Mouse (Mus musculus) heart, embryonic 16.5 days (tissue): ENCODE results near the gene Vmn1r54. TPM values are rescaled to one million over a fixed set of nuclear protein-coding genes. Genes with fewer than 3 reads are reported as not detected.

ENCODE experiments used
- ATAC-seq: fragments of 200-750 bp; cut with Nextera tagmentation; replicated peaks from 2 replicates; pipeline ENCODE4 v1.8.0; 2017; ENCODE audit warnings: moderate number of reproducible peaks; ENCODE audit not compliant: insufficient read depth, low FRiP score; ENCODE audit errors: extremely low read depth
- H3K27ac ChIP-seq: fragments of 300-500 bp; sonication (generic); 2 replicates; pipeline ENCODE4 v1.5.1; 2014; ENCODE audit warnings: mild to moderate bottlenecking, low read length, control low read depth, moderate library complexity
- H3K27me3 ChIP-seq: fragments of 300-500 bp; sonication (generic); 2 replicates; pipeline ENCODE4 v1.6.1; 2014; ENCODE audit warnings: low read length, mixed read lengths; ENCODE audit not compliant: control insufficient read depth, insufficient read depth
- H3K36me3 ChIP-seq: fragments of 300-500 bp; sonication (generic); 2 replicates; pipeline ENCODE4 v1.6.1; 2014; ENCODE audit not compliant: control insufficient read depth, insufficient read depth
- H3K4me1 ChIP-seq: fragments of 300-500 bp; sonication (generic); 2 replicates; pipeline ENCODE4 v1.6.1; 2014; ENCODE audit warnings: low read length, mixed read lengths; ENCODE audit not compliant: control insufficient read depth, insufficient read depth
- H3K4me2 ChIP-seq: fragments of 300-500 bp; sonication (generic); 2 replicates; pipeline ENCODE4 v1.6.1; 2014; ENCODE audit warnings: low read depth, mild to moderate bottlenecking, control low read depth, low read length
- H3K4me3 ChIP-seq: fragments of 300-500 bp; sonication (generic); 2 replicates; pipeline ENCODE4 v1.5.1; 2014; ENCODE audit warnings: mild to moderate bottlenecking, control low read depth, low read length
- H3K9ac ChIP-seq: fragments of 300-500 bp; sonication (generic); 2 replicates; pipeline ENCODE4 v1.6.1; 2014; ENCODE audit warnings: low read length, control low read depth
- H3K9me3 ChIP-seq: fragments of 300-500 bp; sonication (generic); replicated peaks from 2 replicates; pipeline ENCODE4 v1.6.1; 2016; ENCODE audit warnings: low read length; ENCODE audit not compliant: control insufficient read depth
- WGBS: fragments of 180-500 bp; shearing (Covaris S2); extraction: QIAGEN DNeasy Blood & Tissue Kit; methylation state at CpG from one replicate; pipeline ENCODE4 v1.1.7; 2014; 5-methylcytosine and 5-hydroxymethylcytosine counted together
- polyA plus RNA-seq: library from polyadenylated mRNA; unstranded; fragments of >200 nt; fragmentation: Nextera tagmentation; extraction: Ambion mirVana; gene quantifications from 2 replicates; pipeline ENCODE4 v1.2.1, GENCODE M21; 2015

Gene Vmn1r54
- polyA plus RNA-seq, 1 experiment from 2014 or later, result not detected

DNA sequence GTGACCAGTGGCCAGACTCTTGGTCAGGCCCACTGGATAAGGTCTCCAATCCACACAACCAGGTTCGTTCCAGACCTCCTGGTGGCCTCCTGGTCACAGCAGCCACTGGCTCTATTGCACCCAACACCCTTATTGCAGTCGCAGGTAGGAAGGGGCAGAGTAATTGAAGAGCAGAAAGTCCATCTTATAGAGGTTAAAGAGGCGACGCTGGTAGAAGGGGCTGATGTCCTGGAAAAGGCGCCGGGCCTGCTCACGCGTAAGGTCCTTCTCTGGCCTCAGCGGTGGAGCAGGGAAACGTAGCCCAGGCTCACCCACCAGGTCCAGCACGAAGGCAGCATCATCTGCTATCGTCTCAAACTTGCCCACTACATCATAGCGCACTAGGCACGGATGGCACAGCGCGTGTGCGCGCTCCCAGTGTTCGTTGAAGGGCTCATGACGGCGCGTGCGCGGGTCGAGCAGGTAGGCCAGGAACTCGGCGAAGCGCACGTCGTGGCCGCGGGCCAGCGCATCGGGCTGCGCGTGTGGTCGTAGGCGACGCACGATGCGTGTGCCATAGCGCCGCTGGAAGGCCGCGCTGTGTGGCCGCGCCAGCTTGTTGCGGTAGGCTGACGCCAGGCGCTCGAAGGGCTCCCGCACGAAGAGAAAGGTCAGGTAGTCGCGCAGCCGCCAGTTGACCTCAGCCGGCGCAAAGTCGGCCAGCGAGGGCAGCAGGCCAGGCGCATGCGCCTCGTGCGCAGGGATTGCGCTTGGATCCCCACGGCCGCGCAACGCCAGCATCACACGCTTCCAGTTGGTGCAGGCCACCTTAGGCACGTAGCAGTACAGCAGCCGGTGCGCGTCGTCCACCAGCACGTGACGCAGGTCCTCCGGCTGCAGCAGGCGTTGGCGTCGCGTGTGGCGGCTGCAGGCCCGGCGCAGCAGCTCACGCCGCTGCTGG is 63.0 kb downstream of the Vmn1r54 start:
- H3K4me2 ChIP-seq, result no peak overlapping the region
- H3K27ac ChIP-seq, result no peak overlapping the region
- H3K9me3 ChIP-seq, result peaks cover 8% of the 10 kb centered on the region; the same call in 1 of the 2 replicates
- no peaks in the 10 kb centered on the region for H3K36me3 ChIP-seq
- 0 out of 2 replicates have a peak, but pooled peaks cover 2% of the 10 kb centered on the region for H3K27me3 ChIP-seq
- ATAC-seq, result no peak
- WGBS, result 77% methylated on average over 87 of the region's 87 CpGs
- H3K4me3 ChIP-seq, result no peak overlapping the region
- H3K4me1 ChIP-seq, result no peaks in the 10 kb centered on the region
- H3K9ac ChIP-seq, result no peak overlapping the region

DNA sequence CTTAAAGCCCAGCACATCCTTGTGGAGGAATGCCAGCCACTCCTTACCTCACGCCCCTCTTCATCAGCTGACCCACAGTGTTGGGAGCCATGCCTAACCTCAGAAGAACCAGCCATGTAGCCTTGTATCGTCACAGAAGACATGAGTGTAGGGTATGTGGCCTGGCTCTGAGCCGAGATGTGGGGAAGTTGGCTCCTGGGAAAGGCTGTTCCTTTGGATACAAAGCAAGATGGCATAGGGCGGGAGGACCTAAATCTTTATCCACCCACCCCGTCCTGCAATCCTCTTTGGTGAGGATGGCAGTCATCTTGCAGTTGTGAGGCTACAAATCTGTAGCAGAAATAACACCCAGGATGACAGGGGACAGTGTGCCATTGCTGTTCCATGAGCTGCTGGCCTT is 69.9 kb downstream of the Vmn1r54 start:
- H3K9ac ChIP-seq, result no peak overlapping the region
- no peaks in the 10 kb centered on the region for H3K36me3 ChIP-seq
- no peak overlapping the region for H3K27ac ChIP-seq
- no peak overlapping the region for H3K4me2 ChIP-seq
- no peaks in the 10 kb centered on the region for H3K4me1 ChIP-seq
- H3K27me3 ChIP-seq, result no peaks in the 10 kb centered on the region; the same call in 1 of the 2 replicates
- H3K4me3 ChIP-seq, result no peak overlapping the region
- 82% methylated on average over 5 of the region's 5 CpGs for WGBS
- no peak for ATAC-seq
- peaks cover 3% of the 10 kb centered on the region; the same call in 1 of the 2 replicates for H3K9me3 ChIP-seq

DNA sequence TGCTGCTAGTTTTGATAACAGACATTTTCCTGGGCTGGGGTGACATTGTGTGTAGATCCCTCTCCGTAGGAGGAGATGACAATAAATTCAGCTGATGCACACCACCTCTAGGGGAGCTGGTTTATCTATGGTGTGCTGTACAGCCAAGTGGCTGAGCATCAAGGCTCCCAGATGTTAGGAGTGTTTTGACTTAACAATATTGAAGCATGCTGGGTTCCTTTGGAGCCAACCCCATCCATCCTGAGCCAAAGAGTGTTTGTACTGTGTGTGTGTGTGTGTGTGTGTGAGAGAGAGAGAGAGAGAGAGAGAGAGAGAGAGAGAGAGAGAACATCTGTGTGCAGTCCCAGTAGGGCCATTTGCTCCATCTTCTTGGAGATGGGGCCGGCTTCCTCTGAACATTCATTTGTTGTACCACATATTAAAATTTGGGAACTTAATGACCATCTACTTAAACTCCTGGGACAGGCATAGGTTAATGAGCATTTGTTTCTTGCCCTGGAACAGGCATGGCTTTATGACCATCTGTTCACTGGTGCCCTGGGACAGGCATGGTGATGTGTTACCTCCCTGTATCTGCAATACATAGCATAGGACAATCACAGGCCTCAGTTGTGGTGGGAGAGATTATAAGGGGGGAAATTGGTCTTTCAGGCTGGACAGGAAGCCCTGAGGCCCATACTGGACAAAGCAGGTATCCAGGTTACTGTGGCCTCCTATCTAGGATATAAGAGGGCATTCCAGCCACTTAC is 71.6 kb downstream of the Vmn1r54 start:
- Histone ChIP-seq H3K4me3 (no peak overlapping the region), H3K9ac (no peak overlapping the region), H3K4me2 (no peak overlapping the region), H3K9me3 (no peaks in the 10 kb centered on the region), H3K27me3 (no peaks in the 10 kb centered on the region; the same call in 1 of the 2 replicates), H3K4me1 (no peaks in the 10 kb centered on the region), H3K36me3 (no peaks in the 10 kb centered on the region), H3K27ac (no peak overlapping the region)
- 85% methylated on average over 2 of the region's 2 CpGs for WGBS
- ATAC-seq, result no peak

DNA sequence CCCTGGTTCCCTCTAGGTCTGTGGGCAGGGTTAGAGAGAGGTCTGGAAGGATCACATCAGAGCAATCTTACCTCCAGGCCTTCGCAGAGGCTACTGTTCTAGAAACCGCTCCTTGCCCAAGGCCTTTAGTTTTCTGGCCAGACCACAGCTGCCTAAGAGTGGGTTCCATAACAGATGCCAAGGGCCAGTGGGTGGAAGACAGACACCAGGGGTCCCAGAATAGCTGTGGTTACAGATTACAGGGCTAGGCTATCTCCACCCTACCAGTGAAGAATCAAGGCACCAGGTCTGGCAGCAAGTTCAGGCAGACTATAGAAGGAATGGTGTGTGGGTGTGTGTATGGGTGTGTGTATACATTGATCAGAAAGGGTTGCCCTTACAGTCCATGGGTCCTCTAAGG is 72.9 kb downstream of the Vmn1r54 start:
- Histone ChIP-seq H3K27ac (no peak overlapping the region), H3K27me3 (no peaks in the 10 kb centered on the region; the same call in 1 of the 2 replicates), H3K4me2 (no peak overlapping the region), H3K4me3 (no peak overlapping the region), H3K9me3 (no peaks in the 10 kb centered on the region), H3K4me1 (no peaks in the 10 kb centered on the region), H3K36me3 (no peaks in the 10 kb centered on the region), H3K9ac (no peak overlapping the region)
- no peak for ATAC-seq
- 87% methylated on average over 2 of the region's 2 CpGs for WGBS

DNA sequence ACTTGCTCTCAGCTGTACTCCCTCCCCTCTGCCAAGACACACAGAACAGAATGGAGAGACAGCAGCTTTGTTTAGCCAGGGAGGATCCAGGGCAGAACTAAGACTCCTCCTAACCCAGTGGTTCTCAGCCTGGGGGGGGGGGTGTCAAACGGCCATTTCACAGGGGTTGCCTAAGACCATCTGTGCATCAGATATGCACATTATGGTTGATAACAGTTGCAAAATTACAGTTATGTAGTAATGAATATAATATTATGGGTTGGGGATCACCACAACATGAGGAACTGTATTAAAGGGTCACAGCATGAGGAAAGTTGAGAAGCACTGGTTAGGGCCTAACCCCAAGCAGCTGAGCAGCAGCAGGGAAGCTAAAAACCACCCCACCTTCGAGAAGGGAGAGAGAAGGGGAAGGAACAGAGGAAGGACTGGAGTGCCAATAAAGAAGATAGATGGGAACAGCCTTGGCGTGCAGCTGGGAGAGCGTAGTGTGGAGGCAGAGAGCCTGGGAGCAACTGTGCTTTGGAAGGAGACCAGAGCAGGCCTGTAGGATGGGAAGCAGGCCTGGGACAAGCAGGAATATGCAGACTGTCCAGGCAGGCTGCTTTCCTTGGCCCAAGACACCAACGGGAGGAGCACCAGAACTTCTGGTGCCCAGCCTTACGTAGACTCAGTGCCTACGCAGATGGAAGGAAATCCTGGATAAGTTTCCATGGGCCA is 73.5 kb downstream of the Vmn1r54 start:
- ATAC-seq, result no peak
- H3K4me2 ChIP-seq, result no peak overlapping the region
- no peaks in the 10 kb centered on the region for H3K9me3 ChIP-seq
- H3K27ac ChIP-seq, result no peak overlapping the region
- no peak overlapping the region for H3K4me3 ChIP-seq
- H3K4me1 ChIP-seq, result no peaks in the 10 kb centered on the region
- H3K9ac ChIP-seq, result no peak overlapping the region
- WGBS, result 71% methylated on average over 7 of the region's 7 CpGs
- no peaks in the 10 kb centered on the region; the same call in 1 of the 2 replicates for H3K27me3 ChIP-seq
- no peaks in the 10 kb centered on the region for H3K36me3 ChIP-seq

DNA sequence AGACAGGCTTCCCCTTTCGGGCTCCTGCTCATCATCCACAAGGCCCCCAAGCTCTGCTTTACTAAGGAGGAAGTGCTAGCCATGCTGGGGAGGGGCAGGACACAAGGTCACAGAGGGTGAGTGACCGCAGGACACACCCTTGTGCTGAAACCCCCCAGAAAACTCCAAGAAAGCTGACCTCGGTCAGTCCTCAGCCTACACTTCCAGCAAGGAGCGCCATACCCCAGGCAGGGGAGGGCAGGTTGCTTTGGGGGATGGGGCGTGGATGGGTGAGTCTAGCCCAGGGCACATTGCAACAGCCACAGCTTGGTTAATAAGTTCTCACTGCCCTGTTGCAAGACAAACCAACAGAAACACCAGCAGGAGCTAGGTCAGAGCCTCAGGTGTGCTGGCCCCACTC is 74.3 kb downstream of the Vmn1r54 start:
- Histone ChIP-seq H3K9ac (no peak overlapping the region), H3K27me3 (peaks cover 4% of the 10 kb centered on the region; the same call in 1 of the 2 replicates), H3K4me2 (no peak overlapping the region), H3K4me3 (no peak overlapping the region), H3K9me3 (no peaks in the 10 kb centered on the region), H3K27ac (no peak overlapping the region), H3K4me1 (no peaks in the 10 kb centered on the region), H3K36me3 (no peaks in the 10 kb centered on the region)
- 83% methylated on average over 5 of the region's 5 CpGs for WGBS
- no peak for ATAC-seq

Other genes with a start within 250 kb of the Vmn1r54 start
- gene Vmn1r47, start 230.2 kb upstream of the Vmn1r54 start, polyA plus RNA-seq, result not detected in 2 replicates
- not detected in 2 replicates for gene Vmn1r48, start 209.5 kb upstream of the Vmn1r54 start, polyA plus RNA-seq
- gene Vmn1r49, start 167.8 kb upstream of the Vmn1r54 start, polyA plus RNA-seq, result not detected in 2 replicates
- gene Vmn1r50, start 144.9 kb upstream of the Vmn1r54 start, polyA plus RNA-seq, result not detected in 2 replicates
- not detected in 2 replicates for gene Vmn1r51, start 123.7 kb upstream of the Vmn1r54 start, polyA plus RNA-seq
- gene Vmn1r52, start 71.5 kb upstream of the Vmn1r54 start, polyA plus RNA-seq, result not detected in 2 replicates
- gene V1ra8, start 43.5 kb upstream of the Vmn1r54 start, polyA plus RNA-seq, result not detected in 2 replicates
- gene Vmn1r53, start 21.9 kb upstream of the Vmn1r54 start, polyA plus RNA-seq, result not detected in 2 replicates
- not detected in 2 replicates for gene BC048671, start 54.9 kb downstream of the Vmn1r54 start, polyA plus RNA-seq
- gene Chst13, start 78.9 kb downstream of the Vmn1r54 start, polyA plus RNA-seq, result not detected in 2 replicates
- 0.11 TPM in 1 of 2 replicates, not detected in the other for gene Uroc1, start 87.0 kb downstream of the Vmn1r54 start, polyA plus RNA-seq
- gene Zxdc, start 123.2 kb downstream of the Vmn1r54 start, polyA plus RNA-seq, result 6.2 and 6.3 TPM in 2 replicates
- gene Cfap100, start 182.5 kb downstream of the Vmn1r54 start, polyA plus RNA-seq, result 0.50 and 0.62 TPM in 2 replicates
- 28.2 and 28.7 TPM in 2 replicates for gene Klf15, start 216.3 kb downstream of the Vmn1r54 start, polyA plus RNA-seq
- gene Aldh1l1, start 240.1 kb downstream of the Vmn1r54 start, polyA plus RNA-seq, result 4.6 and 6.5 TPM in 2 replicates